Mouse (Mus musculus) myocyte (in vitro differentiated cells): Measurements from ENCODE around the gene C77080. TPM values are rescaled to one million over a fixed set of nuclear protein-coding genes. Genes with fewer than 3 reads are reported as not detected.

ENCODE experiments used
- H3K27me3 ChIP-seq: one replicate; pipeline ENCODE4 v1.6.1; 2011; ENCODE audit not compliant: control insufficient read depth, insufficient read depth, insufficient read length
- H3K36me3 ChIP-seq: one replicate; pipeline ENCODE4 v1.6.1; 2011; ENCODE audit not compliant: control insufficient read depth, insufficient read depth
- H3K4me2 ChIP-seq: one replicate; pipeline ENCODE4 v1.6.1; 2011; ENCODE audit warnings: low read depth, control low read depth
- H3K4me3 ChIP-seq: one replicate; pipeline ENCODE4 v1.5.1; 2011; ENCODE audit warnings: mild to moderate bottlenecking, control low read depth, moderate library complexity
- H3K79me2 ChIP-seq: one replicate; pipeline ENCODE4 v1.6.1; 2011; ENCODE audit not compliant: control insufficient read depth, insufficient read depth
- H3ac ChIP-seq: one replicate; pipeline ENCODE4 v1.6.1; 2011; ENCODE audit not compliant: control insufficient read depth, insufficient read length
- CEBPB ChIP-seq: IDR thresholded peaks from 2 replicates; pipeline ENCODE4 v1.6.1; 2011; ENCODE audit warnings: mild to moderate bottlenecking, moderate library complexity; ENCODE audit not compliant: poor library complexity, insufficient read depth, severe bottlenecking
- E2F4 ChIP-seq: IDR thresholded peaks from one replicate; pipeline ENCODE4 v1.6.1; 2011; ENCODE audit warnings: mild to moderate bottlenecking, control low read depth, moderate library complexity; ENCODE audit not compliant: insufficient read depth
- MAX ChIP-seq: IDR thresholded peaks from one replicate; pipeline ENCODE4 v1.6.1; 2011; ENCODE audit warnings: low read depth, mild to moderate bottlenecking, control low read depth
- MYOD1 ChIP-seq, 3 experiments: IDR thresholded peaks; one replicate each; pipeline ENCODE4 v1.6.1; 2011; ENCODE audit warnings: control low read depth in 2 of 3, low read depth in 2 of 3, mild to moderate bottlenecking in 2 of 3, moderate library complexity in 1 of 3; ENCODE audit not compliant: insufficient read length in 2 of 3, control insufficient read depth in 1 of 3
- MYOG ChIP-seq, 3 experiments: IDR thresholded peaks; one replicate each; pipeline ENCODE4 v1.6.1; 2011; ENCODE audit warnings: control low read depth in 2 of 3, low read depth in 2 of 3, mild to moderate bottlenecking in 2 of 3; ENCODE audit not compliant: insufficient read length in 2 of 3, control insufficient read depth in 1 of 3, insufficient read depth in 1 of 3
- POLR2A ChIP-seq: IDR thresholded peaks from one replicate; pipeline ENCODE4 v1.6.1; 2011; ENCODE audit warnings: low read depth, mild to moderate bottlenecking, control low read depth, moderate library complexity; ENCODE audit not compliant: insufficient read length
- POLR2AphosphoS2 ChIP-seq: IDR thresholded peaks from one replicate; pipeline ENCODE4 v1.6.1; 2011; ENCODE audit warnings: low read depth, control low read depth; ENCODE audit not compliant: insufficient read length
- REST ChIP-seq: IDR thresholded peaks from one replicate; pipeline ENCODE4 v1.6.1; 2011; ENCODE audit warnings: mild to moderate bottlenecking, control low read depth, moderate library complexity; ENCODE audit not compliant: insufficient read depth, insufficient read length
- SRF ChIP-seq: IDR thresholded peaks from one replicate; pipeline ENCODE4 v1.6.1; 2011; ENCODE audit warnings: low read depth; ENCODE audit not compliant: control insufficient read depth, insufficient read length
- TCF12 ChIP-seq: IDR thresholded peaks from one replicate; pipeline ENCODE4 v1.6.1; 2011; ENCODE audit warnings: mild to moderate bottlenecking, control low read depth; ENCODE audit not compliant: poor library complexity, insufficient read depth, severe bottlenecking
- TCF3 ChIP-seq: IDR thresholded peaks from one replicate; pipeline ENCODE4 v1.6.1; 2011; ENCODE audit warnings: low read depth, control low read depth; ENCODE audit not compliant: insufficient read length
- USF1 ChIP-seq: IDR thresholded peaks from one replicate; pipeline ENCODE4 v1.6.1; 2011; ENCODE audit warnings: low read depth, mild to moderate bottlenecking, control low read depth, moderate library complexity
- polyA plus RNA-seq: library from polyadenylated mRNA; unstranded; fragments of >200 nt; fragmentation: generic; extraction: Trizol; gene quantifications from one replicate; pipeline ENCODE4 v1.2.1, GENCODE M21; 2012; ENCODE audit warnings: missing spikeins

The C77080 gene
- polyA plus RNA-seq, 1 experiment = 25.4 TPM

GRCm38 (mm10) chr4:129242761-129243160, 18.4 kb downstream of the C77080 start:
- H3K4me2 ChIP-seq = peak overlapping the region; percentile 3
- no peak overlapping the region for H3ac ChIP-seq
- H3K4me3 ChIP-seq = no peak overlapping the region
- H3K36me3 ChIP-seq = no peaks in the 10 kb centered on the region
- TF ChIP-seq SRF = no peak
- TF ChIP-seq MYOG (IDR thresholded peaks at IDR 0.05; ENCODE audit: control insufficient read depth in 1 of 3, insufficient read depth in 1 of 3, insufficient read length in 2 of 3, low read depth in 2 of 3) = no peak
- TF ChIP-seq POLR2A = no peak
- TF ChIP-seq CEBPB = no peak
- TF ChIP-seq MAX = no peak
- no peak for TF ChIP-seq TCF12
- TF ChIP-seq POLR2AphosphoS2 = no peak
- TF ChIP-seq E2F4 = no peak
- no peak for TF ChIP-seq REST
- no peak for TF ChIP-seq TCF3
- TF ChIP-seq MYOD1 (IDR thresholded peaks at IDR 0.05; ENCODE audit: control insufficient read depth in 1 of 3, insufficient read length in 2 of 3, low read depth in 2 of 3) = no peak
- no peak for TF ChIP-seq USF1
- H3K79me2 ChIP-seq = peaks cover 95% of the 10 kb centered on the region
- H3K27me3 ChIP-seq = no peaks in the 10 kb centered on the region

DNA sequence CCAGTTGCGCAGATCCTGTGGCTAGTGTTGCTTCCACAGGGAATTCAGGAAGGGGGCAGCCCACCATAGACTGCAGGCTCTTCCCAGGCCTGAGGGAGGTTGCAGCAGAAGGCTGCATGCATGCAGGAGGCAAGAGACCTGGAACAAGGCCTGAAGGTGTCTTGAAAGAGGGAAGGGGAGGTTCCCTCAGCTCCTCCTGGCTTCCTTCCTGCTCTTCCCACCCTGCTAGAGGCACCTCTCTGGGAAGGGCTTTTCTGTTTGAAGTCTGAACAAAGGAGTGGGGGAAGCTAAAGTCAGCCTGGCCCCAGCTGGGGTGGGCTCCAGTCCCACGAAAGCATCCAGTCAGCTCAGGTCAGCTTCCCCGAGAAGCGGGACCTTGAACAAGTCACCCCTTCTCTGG, 18.9 kb downstream of the C77080 start:
- H3K4me2 ChIP-seq = peak overlapping the region; percentile 3
- no peak for TF ChIP-seq TCF12
- TF ChIP-seq TCF3 = no peak
- no peak for TF ChIP-seq CEBPB
- TF ChIP-seq POLR2A = no peak
- no peak for TF ChIP-seq MYOD1 (IDR thresholded peaks at IDR 0.05; ENCODE audit: control insufficient read depth in 1 of 3, insufficient read length in 2 of 3, low read depth in 2 of 3)
- no peak for TF ChIP-seq MAX
- TF ChIP-seq USF1 = no peak
- TF ChIP-seq REST = no peak
- TF ChIP-seq SRF = no peak
- no peaks in the 10 kb centered on the region for H3K36me3 ChIP-seq
- H3K27me3 ChIP-seq = no peaks in the 10 kb centered on the region
- no peak overlapping the region for H3K4me3 ChIP-seq
- no peak overlapping the region for H3ac ChIP-seq
- peaks cover 94% of the 10 kb centered on the region for H3K79me2 ChIP-seq

DNA sequence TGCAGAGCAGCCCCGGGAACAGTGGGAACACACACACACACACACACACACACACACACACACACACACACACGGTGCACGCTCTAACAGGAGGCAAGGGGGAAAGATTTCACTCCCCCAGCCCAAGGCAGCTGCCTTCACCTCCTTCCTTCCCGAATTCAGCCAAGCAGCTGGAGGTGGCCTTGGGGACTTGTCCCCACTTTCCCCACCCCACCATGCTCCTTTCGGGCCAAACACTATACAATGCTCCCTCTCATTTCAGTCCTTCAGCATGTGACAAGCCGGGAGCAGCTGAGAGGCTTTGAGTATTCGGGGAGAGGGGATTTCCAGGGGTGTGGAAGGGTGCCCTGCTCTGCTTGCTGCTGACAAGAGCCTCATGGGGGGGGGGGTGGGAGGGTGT, 19.3 kb downstream of the C77080 start:
- TF ChIP-seq TCF3 = no peak
- peak in 1 of 3 experiments; percentile 70 for TF ChIP-seq MYOG (IDR thresholded peaks at IDR 0.05; ENCODE audit: control insufficient read depth in 1 of 3, insufficient read depth in 1 of 3, insufficient read length in 2 of 3, low read depth in 2 of 3)
- peak in 2 of 3 experiments; percentile 51 to 63 for TF ChIP-seq MYOD1 (IDR thresholded peaks at IDR 0.05; ENCODE audit: control insufficient read depth in 1 of 3, insufficient read length in 2 of 3, low read depth in 2 of 3)
- TF ChIP-seq POLR2AphosphoS2 = no peak
- TF ChIP-seq USF1 = no peak
- no peak for TF ChIP-seq REST
- TF ChIP-seq MAX = no peak
- no peak for TF ChIP-seq CEBPB
- Histone ChIP-seq H3K27me3 (no peaks in the 10 kb centered on the region), H3K4me2 (peak overlapping the region; percentile 12)

GRCm38 (mm10) chr4:129239075-129239474, 22.1 kb downstream of the C77080 start:
- Histone ChIP-seq H3ac (peak overlapping the region; percentile 16), H3K27me3 (no peaks in the 10 kb centered on the region), H3K4me3 (peak overlapping the region; percentile 12), H3K36me3 (no peaks in the 10 kb centered on the region), H3K4me2 (peak overlapping the region; percentile 72), H3K79me2 (peaks cover 86% of the 10 kb centered on the region)
- no peak for TF ChIP-seq POLR2AphosphoS2
- no peak for TF ChIP-seq MAX
- peak in 1 of 3 experiments; percentile 19 for TF ChIP-seq MYOD1 (IDR thresholded peaks at IDR 0.05; ENCODE audit: control insufficient read depth in 1 of 3, insufficient read length in 2 of 3, low read depth in 2 of 3)
- TF ChIP-seq POLR2A = peak; percentile 40

More for the DNA sequence above, 19.3 kb downstream of the C77080 start:
- Histone ChIP-seq H3K4me3 (no peak overlapping the region), H3K79me2 (peaks cover 94% of the 10 kb centered on the region), H3K36me3 (no peaks in the 10 kb centered on the region), H3ac (no peak overlapping the region)

DNA sequence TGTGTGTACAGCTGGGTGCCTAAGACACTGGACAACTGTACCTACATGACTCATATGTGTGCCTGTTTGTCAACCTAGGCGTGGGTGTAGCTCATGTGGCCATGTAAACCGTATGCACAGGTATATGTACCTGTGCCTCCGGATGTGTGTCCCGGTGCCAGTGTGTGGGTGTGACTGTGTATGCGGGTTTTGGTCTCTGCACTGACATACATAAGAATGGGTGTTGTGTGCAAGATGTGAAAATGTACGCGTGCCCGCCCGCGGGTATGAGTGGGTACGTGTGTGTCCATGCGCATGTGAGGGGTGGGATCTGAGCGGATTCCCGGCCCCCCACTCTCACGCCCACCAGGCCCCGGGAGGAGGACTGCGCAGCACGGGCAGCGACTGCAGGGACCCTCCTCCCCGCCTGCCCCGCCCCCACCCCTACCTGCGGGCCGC, 22.6 kb downstream of the C77080 start:
- H3K4me3 ChIP-seq = peak overlapping the region; percentile 12
- H3K36me3 ChIP-seq = no peaks in the 10 kb centered on the region
- peak overlapping the region; percentile 72 for H3K4me2 ChIP-seq
- H3K79me2 ChIP-seq = peaks cover 86% of the 10 kb centered on the region
- H3ac ChIP-seq = peak overlapping the region; percentile 16
- TF ChIP-seq USF1 (no peak), MYOG (IDR thresholded peaks at IDR 0.05; ENCODE audit: control insufficient read depth in 1 of 3, insufficient read depth in 1 of 3, insufficient read length in 2 of 3, low read depth in 2 of 3) (no peak), E2F4 (no peak), SRF (no peak), POLR2AphosphoS2 (no peak), CEBPB (no peak), TCF3 (no peak)
- H3K27me3 ChIP-seq = no peaks in the 10 kb centered on the region
